Mouse (Mus musculus) cerebellum, postnatal 36 days (tissue): ENCODE measurements around the gene Gm20388.
"Not testable (repeated sequence)": the region's sequence is repeated elsewhere in the genome, so short reads cannot be mapped to it uniquely, and the experiment has no call there.

Experiments used
- DNase-seq, 2 experiments: peaks; one replicate each; pipeline ENCODE4 v3.0.0; 2021 to 2022; ENCODE audit warnings: mixed read lengths in 2 of 2

Gene Gm20388

GRCm38 (mm10) chr8:121122368-121122767 lies 1211.7 kb downstream of the Gm20388 start:
- DNase-seq = no peak

DNA sequence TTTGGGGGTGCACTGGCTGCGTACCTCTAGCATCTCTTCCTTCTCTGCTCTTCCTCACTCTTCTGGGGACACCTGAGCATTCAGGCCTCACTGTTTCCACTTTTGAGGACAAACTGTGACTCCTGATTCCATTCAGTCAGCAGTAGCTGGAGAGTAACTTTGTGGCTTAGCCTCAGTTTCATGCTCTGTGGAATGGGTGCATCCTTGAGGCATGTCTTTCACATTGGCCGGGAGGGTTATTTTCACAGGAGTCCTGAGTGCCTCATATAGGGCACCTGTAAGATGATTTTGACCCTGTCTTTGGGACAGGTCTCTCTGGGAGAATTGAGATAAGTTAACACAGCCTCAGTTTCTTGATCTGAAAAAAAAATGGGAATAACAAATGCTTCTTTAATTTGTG lies 1212.5 kb downstream of the Gm20388 start:
- DNase-seq = no peak

- DNase-seq = no peak
Observed at GRCm38 (mm10) chr8:121124547-121125239, 1214.1 kb downstream of the Gm20388 start.

DNA sequence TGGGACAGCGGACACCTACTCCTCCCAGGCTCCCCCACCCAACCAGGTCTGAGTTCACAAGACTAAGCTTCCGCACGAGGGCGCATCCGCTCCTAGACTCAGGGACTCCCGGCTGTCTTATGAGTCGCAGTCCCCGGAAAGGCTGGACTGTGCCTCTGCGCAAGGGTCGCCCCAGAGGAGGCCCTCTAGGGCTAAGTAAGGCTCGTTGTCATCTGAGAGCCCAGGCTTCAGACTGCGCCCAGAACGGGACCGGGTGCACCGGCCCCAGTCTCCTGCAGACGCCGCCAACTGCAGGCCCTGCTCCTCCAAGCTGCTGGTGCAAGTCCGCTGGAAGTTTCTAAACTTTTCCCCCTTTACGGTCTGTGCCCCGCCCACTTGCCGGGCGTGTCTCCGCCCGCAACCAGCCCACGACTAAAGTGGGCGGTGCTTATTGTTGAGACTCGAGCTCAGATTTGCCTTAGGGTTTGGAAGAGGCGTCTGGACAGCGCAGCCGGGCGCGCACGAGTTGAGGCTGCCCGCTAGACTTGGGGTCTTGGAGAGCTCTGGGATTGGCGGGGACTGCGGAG lies 1214.8 kb downstream of the Gm20388 start:
- no peak for DNase-seq

DNA sequence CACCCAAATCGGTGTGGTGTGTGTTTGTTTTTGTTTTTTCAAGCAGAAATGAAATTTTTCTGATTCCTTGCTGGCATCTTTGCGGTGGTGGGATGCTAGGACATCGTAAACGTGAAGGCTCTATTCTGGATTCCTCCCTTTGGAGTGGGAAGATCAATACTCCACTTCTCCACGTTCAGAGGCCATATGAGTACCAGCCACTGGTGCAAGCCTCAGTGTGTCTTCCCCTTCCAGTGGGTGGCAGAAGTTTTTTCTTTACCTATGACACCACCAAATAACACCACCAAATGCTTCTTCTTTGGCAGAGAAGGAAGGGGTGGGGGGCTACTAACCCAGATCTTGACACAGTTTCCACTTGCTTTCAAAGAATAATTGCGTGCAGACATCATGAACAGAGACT lies 1215.5 kb downstream of the Gm20388 start:
- no peak for DNase-seq

GRCm38 (mm10) chr8:121126694-121127093 lies 1216.1 kb downstream of the Gm20388 start:
- DNase-seq = no peak

GRCm38 (mm10) chr8:121127291-121127701 lies 1216.7 kb downstream of the Gm20388 start:
- no peak for DNase-seq

- no peak for DNase-seq
Observed at GRCm38 (mm10) chr8:121127756-121128375, 1217.2 kb downstream of the Gm20388 start, which contains the start of gene Foxl1. TSS of gene Foxl1 (plus strand) at chr8:121127940.

DNA sequence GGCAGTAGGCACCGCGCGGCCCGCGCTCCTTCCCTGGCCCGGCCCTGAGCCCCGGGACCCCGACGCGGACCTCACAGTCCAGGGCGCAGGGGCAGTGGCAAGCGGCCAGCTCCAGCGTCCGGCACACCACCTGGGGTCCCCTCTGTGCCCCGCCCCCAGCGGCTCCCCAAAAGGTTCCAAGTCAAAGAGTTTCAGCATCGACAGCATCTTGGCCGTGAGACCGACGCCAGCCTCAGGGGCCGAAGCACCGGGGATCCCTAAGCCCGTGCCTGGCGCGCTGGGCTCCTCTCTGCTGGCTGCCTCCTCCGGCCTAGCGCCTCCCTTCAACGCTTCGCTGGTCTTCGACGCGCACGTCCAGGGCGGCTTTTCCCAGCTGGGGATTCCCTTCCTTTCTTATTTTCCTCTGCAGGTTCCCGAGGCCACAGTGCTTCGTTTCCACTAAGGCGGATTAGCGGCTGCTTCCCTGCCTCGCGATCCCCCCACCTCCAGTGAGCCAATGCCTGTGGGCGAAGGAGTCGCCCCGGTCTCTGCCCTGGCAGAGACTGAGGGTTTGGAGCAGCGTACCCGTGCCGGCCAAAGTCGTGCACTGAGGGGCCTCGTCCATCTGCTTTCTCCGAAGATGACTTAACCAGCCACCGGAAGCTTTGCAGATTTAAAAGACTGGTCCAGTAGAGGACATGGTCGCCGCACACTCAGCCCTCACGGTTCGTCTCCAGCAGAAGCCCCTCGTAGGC lies 1218.1 kb downstream of the Gm20388 start:
- DNase-seq = no peak

- no peak for DNase-seq
Observed at GRCm38 (mm10) chr8:121129265-121129940, 1218.8 kb downstream of the Gm20388 start.

DNA sequence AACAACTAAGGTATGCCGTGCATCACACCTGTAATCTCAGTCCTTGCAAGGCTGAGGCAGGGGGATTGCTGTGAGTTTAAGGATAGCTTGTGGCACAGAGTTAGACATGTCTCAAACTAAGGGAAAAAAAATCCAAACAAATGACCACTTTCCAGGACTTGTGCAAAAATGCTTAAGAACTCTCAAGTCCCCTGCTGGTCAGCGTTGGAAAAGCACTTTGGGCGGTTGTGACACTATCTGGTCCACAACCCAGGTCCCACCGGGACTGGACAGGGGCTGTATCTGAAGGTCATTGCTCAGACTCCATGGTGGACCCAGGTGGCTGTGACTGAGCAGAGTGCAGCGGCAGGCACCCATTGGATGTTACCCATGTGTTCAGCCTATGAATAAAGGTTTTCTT lies 1219.9 kb downstream of the Gm20388 start:
- no peak for DNase-seq

GRCm38 (mm10) chr8:121132961-121133513 lies 1222.4 kb downstream of the Gm20388 start:
- no peak for DNase-seq

- DNase-seq = no peak
Observed at GRCm38 (mm10) chr8:121134102-121134501, 1223.5 kb downstream of the Gm20388 start.

- DNase-seq = no peak
Observed at GRCm38 (mm10) chr8:121134512-121134911, 1223.9 kb downstream of the Gm20388 start.

- DNase-seq = no peak
Observed at GRCm38 (mm10) chr8:121136856-121137255, 1226.2 kb downstream of the Gm20388 start.

DNA sequence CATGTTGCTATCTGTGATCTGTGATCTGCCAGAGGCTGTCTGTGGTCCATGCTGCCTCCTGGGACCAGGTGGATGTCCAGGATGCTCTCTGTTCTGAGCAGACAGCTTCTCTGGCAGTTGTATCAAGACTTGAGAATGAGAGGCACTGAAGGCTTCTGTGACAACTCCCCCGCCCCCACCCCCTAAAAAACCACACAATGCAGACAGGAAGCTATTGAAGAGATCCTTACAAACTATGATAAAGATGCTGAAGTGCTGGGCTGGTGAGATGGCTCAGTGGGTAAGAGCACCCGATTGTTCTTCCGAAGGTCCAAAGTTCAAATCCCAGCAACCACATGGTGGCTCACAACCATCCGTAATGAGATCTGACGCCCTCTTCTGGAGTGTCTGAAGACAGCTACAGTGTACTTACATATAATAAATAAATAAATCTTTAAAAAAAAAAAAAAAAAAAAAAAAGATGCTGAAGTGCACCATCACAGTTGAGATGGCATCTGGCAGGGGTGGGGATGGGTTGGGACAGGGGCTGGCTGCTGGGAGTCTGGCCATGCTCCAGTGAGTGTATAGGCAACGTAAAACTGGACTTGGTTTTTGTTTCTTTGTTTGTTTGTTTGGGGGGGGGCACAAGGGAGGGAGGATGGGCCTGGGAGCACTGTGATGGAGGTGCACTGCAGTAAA lies 1235.0 kb downstream of the Gm20388 start:
- not testable (repeated sequence) for DNase-seq

- no peak for DNase-seq
Observed at GRCm38 (mm10) chr8:121148573-121149083, 1238.0 kb downstream of the Gm20388 start.

- DNase-seq = no peak
Observed at GRCm38 (mm10) chr8:121152394-121152793, 1241.8 kb downstream of the Gm20388 start.

DNA sequence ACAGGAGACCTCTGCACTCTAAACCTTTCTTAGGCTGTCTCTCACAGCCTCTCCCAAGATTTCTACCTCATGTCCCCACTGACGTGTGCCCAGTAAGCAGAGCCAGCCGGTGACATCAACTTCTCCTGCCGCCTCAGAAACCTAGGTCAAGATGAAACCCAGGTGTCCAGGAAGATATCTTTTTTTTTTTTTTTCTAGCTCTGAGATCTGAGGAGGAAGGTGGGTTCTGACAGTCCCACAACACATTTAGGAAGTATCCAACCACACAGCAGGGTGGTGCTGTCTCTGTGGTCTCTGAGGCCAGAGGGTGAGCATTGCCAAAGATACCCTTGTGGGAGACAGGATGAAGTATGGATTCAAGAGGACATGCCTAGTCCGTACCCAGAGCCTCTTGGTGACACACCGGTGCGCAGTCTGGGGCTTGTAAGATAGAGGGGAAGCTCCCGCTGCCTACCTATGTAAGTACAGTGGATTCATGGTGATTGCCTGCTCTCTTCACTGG lies 1246.4 kb downstream of the Gm20388 start:
- no peak for DNase-seq

DNA sequence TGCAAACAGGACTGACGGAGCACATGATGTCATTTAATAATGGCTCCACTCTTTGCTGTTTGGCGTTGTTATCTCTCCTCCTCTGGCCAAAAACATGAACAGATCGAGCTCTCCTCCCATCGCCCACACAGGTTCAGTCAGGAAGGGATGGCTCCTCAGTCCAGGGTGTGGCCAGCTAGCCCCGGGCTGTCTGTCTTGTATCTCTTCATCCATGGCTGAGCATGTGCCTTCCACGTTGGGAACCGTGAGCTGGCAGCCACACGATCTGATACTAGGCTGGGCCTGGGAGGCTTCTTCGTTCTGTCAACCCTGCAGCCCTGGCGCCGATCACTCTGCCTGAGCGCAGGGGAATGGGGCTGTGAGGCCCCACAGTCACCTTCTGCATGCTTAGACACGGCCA lies 1248.2 kb downstream of the Gm20388 start:
- no peak for DNase-seq

DNA sequence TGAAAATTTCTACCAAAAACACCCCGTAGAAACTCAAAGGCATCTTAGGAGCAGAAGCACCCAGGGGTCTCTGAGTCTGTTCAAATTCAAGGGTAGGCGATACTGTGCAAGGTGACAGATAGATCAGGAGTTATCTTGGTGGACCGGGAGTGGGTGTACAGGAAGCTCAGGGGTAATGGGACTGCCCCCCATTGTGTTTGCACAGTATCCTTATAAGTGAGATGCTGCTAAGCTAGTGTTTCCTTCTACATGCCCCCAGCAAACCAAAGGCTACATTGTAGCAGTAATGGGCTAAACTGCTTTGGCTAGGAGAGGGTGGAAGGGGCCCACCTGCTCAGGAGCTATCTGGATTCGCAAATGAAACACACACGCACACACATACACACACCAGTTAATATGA lies 1250.8 kb downstream of the Gm20388 start:
- DNase-seq = no peak

GRCm38 (mm10) chr8:121162413-121162812 lies 1251.8 kb downstream of the Gm20388 start:
- DNase-seq = no peak
